Mouse (Mus musculus) v-Abl transformed pro-B cells (cell line): Measurements from ENCODE around the gene Pqlc3.

ENCODE experiments used
- in situ Hi-C, 2 experiments: fragments of 400-800 bp; cut with MboI; formaldehyde crosslinking; loops; one replicate each; pipeline ENCODE4 v1.15.1; 2025; ENCODE audit not compliant: unreplicated experiment in 2 of 2

Gene Pqlc3

DNA sequence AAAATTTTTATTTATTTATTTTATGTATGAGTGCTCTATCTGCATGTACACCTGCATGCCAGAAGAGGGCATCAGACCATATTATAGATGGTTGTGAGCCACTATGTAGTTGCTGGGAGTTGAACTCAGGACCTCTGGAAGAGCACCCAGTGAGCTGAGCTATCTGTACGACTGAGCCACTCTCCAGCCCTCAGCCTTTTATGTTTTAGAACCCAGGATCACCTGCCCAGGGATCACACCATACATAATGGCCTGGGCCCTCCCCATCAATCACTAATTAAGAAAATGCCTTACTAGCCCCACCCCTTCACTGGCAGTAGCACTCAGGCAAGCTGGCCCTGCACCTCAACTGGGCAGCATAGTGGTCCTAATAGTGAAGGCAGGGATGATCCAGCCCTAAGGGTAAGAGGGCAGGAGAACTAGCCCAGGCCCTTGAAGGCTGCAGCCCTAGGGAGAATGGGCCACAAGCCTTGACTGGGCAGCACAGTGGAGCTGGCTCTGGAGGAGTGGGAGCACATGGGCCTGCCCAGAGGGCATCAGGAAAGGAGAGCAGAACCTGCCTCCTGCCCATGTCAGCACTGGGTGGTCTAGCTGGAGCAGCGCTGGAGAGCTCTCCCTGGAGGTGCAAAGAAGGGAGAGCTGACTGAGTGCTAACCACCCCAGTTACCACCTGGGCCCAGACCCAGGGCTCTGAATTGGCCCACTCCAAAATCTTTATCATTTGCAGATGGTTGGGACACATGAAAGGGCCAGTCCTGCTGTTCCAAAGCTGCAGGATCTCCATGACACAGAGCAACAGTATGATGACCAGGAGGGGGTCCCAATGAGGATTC lies 12.1 kb upstream of the Pqlc3 start:
- in situ Hi-C loops = loop anchor here (5.0 to 25.0 kb wide), 4 partner anchors 200 to 1200 kb away; partner anchors contain the start of genes E2f6 (in 2 of the 2) and Trib2 (in 1 of the 2)

DNA sequence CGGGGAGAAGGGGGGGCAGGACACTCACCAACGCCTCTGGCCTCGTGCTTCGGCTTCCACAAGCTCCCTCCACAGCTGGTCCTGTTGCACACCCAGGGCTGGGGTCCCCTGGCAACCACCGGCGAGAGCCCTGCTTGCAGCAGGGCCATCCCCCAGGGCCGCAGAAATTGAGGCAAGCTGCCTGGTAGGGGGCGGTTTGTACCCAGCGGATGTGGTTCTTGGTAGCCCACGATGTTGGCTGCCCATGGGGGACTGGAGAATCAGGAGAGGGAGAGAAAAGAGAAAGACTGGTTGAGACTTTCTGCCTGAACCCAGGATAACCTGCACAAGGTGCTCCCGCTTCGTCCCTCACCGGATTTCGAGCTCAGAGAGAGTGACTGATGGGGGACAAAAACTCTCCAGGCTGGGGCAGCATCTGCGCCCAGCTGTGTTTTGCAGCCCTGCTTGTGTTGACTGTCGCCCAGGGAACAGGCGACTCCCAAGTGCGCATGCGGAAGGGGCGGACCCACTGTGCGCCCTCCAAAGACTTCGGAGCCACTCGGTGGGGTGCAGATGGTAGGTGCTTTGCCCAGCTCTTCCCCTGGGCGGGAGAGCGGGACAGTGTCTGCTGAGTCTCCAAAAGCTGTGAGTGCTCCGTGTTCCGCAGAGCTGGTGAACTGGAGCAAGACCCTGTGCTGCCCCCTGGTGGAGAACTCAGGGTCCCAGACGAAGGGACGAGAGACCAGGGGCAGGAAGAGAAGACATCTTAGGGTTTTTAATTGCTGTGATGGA lies 11.1 kb upstream of the Pqlc3 start, which contains the start of gene 2410004P03Rik:
Gene 2410004P03Rik, minus strand, starts transcription at position 628 of the 771 bp plus-strand sequence.
- in situ Hi-C loops = loop anchor here (5.0 to 25.0 kb wide), 4 partner anchors 199 to 1199 kb away; partner anchors contain the start of genes E2f6 (in 2 of the 2) and Trib2 (in 1 of the 2)

DNA sequence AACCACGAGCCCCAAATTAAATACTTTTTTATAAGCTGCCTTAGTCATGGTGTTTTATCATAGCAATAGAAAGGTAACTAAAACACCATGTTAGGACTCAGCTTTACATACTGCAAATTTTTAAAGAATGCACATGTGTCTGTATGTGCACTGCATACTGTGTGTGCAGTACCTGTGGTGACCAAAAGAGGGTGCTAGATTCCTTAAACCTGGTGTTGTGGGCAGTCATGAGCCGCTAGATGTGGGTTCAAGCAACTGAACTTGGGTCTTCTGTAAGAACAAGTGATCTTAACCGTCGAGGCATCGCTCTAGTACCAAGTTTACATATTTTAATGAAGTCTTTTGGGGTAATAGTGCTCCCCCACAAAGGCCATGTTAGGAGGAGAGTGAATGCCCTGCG lies 9.3 kb upstream of the Pqlc3 start:
- in situ Hi-C loops = loop anchor here (25.0 kb wide), 3 partner anchors 297 to 1197 kb away; partner anchors contain the start of gene Trib2 (in 1 of the 2)

DNA sequence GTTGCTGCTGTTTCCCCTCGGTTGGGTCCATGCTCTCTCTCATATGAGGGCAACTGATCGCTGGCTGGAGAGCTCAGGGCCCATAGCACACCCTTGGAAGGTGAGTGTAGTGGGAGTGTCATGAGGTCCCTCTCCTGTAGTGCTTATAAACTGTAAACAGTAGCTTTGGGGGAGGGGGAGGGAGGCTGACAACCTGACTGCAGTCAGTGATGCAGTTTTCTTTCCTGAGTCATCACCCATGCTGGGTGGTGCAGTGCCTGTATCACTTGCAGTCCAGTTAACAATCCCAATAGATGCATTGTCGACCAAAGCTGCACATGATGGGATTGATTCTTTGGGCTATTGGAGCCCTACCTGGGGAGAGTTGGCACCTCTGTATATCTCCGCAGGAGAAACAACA lies 1.0 kb upstream of the Pqlc3 start:
- in situ Hi-C loops = loop anchor here (25.0 kb wide), 3 partner anchors 289 to 1189 kb away; partner anchors contain the start of gene Trib2 (in 1 of the 2)

DNA sequence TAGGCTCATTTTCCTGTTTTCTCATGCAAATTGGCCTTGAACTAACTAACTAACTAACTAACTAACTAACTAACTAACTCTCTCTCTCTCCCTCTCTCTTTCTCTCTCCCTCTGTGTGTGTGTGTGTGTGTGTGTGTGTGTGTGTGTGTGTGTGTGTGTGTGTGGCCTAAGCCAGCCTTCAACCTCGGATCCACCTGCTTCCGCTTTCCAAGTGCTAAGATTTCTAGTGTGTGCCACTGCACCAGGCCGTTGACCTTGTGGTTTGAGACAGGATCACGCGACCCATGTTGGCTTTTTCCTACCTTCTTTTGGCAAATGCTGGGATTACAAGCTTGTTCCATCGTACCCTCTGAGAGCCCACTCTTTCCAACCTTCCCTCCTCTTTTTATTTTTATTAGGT lies 420 bp upstream of the Pqlc3 start:
- in situ Hi-C loops = loop anchor here (25.0 kb wide), 3 partner anchors 288 to 1188 kb away; partner anchors contain the start of gene Trib2 (in 1 of the 2)

DNA sequence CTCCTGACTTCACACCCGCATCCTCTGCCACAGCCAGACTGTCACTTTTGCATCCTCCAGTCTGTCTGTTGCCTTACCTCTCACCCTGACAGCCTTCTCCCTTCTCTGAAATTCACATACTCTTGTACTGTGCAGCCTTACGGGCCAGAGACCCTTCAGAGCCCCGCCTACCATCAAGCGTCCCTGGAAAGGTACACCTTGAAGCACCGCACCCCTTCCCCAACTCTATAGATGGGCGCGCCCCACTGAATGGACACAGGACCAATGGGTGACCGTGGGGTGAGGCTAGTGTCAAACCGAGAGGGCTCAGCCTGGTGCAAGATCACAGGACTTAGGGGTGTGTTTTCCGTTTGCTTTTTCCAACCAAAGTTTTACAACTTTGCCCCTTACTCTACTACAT lies 1.1 kb downstream of the Pqlc3 start:
- in situ Hi-C loops = loop anchor here in 1 of 2 experiments (25.0 kb wide), 1 partner anchor 562 kb away; no protein-coding TSS in a partner anchor

DNA sequence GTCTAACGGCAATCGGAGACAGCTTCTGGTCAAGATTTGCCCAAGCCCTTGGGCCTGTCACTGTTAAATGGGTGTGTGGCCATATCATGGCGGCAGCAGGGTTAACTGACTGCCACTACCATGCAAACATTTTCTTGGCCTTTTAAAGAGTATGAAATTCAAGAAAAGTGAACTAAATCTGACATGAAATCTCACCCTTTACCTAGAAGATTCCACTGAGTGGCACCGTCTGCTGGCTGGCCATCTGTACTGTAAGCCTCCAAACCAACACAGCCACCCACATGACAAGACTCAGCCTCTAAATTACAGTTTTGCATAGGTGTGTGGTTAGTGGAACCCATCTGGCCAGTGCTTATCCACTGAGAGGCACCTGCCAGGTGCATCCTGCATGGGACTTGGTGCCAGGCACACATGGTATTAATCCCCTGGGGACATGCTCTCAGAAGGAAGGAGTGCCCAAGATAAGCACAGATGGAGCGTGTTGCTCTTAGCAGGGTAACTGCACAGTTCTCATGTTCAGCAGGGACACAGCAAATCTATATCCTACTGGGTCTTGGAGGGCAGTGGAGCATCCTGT lies 3.2 kb downstream of the Pqlc3 start:
- in situ Hi-C loops = loop anchor here in 1 of 2 experiments (25.0 kb wide), 1 partner anchor 560 kb away; no protein-coding TSS in a partner anchor

DNA sequence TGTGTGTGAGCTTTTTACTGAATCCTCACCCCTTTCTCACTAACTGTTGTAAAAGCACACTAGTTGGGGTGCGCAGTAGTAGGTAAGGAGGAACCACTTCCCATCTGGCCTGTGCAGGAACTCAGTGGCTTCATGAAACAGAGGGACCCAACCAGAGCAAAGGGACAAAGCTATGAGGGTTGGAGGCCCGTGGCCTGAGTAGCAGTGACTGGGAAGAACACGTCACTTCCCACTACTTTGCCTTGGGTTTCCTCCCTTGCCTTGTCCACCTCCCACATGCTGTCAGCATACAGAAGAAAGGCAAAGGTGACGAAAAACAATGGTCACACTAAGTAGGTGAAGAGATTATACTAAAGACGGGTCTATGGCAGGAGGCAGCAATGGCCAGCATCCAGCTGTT lies 3.9 kb downstream of the Pqlc3 start:
- in situ Hi-C loops = loop anchor here in 1 of 2 experiments (25.0 kb wide), 1 partner anchor 559 kb away; no protein-coding TSS in a partner anchor

DNA sequence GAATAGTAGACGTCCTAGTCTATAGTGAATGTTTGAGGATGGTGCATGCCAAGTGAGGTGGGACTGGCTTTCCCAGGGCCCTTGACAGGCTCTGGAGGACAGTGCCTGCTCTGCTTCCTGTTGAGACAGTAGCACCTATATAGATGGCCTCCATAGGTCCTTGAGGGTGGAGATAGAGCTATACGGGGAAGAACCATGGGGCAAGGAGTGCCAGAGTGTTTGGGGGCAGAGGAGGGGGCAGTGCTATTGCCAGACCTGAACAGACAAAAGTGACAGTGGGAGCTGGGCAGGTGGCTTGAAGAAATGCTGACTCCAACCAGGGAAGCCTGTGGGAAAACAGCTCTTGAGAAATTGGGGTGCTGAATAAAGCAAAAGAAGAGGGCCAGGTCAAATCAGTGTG lies 5.9 kb downstream of the Pqlc3 start:
- in situ Hi-C loops = loop anchor here in 1 of 2 experiments (25.0 kb wide), 1 partner anchor 557 kb away; no protein-coding TSS in a partner anchor

DNA sequence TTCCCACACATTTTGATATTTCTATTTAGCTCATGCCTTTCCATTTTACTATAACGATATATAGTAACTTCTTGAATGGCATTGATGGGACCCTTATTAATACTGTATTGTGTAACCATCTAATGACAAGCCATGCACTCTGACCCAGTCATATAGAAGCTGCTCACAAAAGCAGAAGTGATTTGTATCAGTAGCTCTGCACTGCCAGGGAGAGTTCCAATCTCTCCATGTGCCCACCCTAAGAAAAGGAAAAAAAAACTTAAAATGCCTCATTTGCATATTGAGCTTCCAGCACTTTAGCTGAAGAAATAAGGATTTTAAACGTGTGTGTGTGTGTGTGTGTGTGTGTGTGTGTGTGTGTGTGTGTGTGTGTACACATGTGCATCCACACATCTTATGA lies 7.9 kb downstream of the Pqlc3 start:
- in situ Hi-C loops = loop anchor here in 1 of 2 experiments (25.0 kb wide), 1 partner anchor 555 kb away; no protein-coding TSS in a partner anchor

DNA sequence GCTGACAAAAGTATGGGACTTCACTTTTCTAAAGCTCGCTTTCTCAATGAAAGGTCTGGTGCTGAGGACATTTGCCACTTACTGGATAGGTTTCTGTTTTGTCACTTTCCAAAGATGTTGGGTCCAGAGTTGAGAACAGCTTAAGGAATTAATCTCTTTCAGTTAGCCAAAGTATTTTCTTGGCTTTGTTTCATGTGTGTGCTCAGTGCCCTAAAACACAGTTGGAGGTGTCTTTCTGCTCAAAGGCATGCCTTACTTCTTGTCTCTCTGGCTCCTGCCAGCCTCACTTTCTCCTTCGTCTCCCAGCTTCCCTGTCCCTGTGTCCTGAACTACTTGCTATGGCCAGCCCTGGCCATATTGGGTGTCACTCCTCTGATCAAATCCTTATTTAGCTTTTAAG lies 8.8 kb downstream of the Pqlc3 start:
- in situ Hi-C loops = loop anchor here in 1 of 2 experiments (25.0 kb wide), 1 partner anchor 554 kb away; no protein-coding TSS in a partner anchor

DNA sequence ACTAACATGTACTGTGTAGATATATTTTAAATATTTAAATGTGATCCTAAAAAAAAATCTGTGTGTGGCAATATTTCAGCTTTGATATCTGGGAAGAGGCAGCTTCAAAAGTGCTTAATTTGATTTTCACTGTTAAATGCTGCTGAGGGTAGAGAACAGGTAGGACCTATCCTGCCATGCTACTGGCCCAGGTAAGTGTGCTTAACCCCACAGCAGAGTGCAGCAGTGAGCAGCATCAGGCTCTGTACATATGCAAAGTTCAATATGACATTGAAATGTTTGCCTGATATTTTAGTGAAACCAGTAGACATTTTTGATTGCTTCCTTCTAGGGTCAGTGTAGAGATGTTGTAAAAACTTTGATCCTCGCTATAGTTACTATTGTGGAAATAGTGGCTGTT lies 14.4 kb downstream of the Pqlc3 start:
- in situ Hi-C loops = loop anchor here in 1 of 2 experiments (25.0 kb wide), 1 partner anchor 548 kb away; no protein-coding TSS in a partner anchor

DNA sequence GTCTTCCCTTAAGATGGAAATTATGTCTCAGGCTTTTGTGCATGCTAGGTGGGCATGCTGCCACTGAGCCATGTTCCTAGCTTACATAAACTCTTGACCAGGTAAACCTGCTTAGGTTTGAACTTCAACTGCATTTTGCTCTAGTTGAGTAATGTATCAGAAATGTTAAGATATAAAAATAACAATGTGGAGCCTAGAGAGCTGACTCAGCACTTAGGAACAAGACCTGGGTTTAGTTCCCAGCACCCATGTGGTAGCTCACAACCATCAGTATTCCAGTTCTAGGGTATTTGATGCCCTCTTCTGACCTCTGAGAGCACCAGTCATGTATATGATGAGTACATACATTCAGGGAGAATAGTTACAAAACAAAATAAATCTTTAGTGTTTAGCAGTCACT lies 23.1 kb downstream of the Pqlc3 start:
- in situ Hi-C loops = loop anchor here in 1 of 2 experiments (25.0 kb wide), 1 partner anchor 540 kb away; no protein-coding TSS in a partner anchor

DNA sequence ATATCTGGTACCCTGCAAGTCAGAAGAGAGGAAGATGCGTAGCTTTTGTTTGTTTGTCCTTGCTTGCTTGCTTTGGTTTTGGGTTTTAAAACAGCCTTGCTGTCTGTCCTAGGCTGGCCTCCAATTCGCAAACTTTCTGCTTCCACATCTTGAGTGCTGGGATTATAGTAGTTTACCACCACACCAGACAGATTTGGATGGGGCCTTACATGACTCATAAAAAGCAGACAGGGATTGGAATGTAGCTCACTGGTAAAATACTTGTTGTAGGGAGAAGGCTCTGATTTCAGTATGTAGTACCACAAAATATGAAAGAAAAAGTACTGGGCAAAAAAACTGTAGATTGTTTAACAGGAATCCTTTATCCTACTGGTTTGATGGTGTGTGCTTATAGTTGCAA lies 33.4 kb downstream of the Pqlc3 start:
- in situ Hi-C loops = no loop called here

DNA sequence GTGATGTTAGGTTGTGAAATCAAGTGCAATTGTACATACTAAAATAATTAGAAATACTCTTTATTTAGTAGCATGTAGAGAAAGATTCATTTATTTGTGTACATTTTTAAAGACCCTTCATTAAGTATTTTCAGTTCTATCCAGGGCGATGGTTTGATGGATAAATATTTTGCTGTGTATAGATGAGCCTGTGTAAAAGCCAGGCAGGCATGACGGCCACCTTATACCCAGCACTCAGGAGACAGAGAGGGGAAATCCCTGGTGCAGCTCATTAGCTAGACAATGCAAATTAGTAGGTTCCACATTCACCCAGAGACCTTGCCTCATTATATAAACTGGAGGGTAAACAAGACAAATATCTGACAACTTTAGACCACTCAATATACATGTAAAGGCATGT lies 36.9 kb downstream of the Pqlc3 start:
- in situ Hi-C loops = no loop called here

DNA sequence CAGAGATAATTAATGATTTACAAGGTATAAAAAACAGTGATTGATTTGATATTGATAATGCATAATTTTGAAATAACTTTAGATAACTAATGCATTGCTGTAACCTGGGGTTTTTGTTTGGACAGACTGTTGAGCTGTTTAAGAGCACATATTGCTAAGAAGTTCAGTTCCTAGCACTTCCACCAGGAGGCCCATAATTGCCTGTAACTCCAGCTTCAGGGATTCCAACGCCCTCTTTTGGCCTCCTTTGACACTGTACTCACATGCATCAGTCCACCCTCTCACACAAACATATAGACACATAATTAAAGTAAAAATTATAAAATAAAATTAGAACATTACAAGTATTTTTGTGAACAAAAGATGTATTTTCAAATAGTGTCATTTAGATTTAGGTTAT lies 41.4 kb downstream of the Pqlc3 start:
- in situ Hi-C loops = no loop called here

DNA sequence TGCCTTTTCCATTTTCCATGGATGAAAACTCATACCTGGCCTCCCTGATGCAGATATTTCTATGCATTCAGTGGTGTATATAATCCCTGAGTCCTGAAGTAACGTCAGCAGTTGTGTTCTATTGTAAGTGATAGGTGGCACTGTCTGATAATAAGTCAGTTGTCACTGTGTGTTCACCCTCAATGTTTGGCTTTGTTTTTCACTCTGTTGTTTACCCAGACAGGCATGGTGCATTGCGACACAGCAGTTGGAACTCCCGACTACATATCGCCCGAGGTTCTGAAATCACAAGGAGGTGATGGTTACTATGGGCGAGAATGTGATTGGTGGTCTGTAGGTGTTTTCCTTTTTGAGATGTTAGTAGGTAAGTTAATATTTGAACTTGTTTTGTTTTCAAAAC lies 52.0 kb downstream of the Pqlc3 start:
- in situ Hi-C loops = loop anchor here (25.0 kb wide), 2 partner anchors 111 to 236 kb away; no protein-coding TSS in a partner anchor

DNA sequence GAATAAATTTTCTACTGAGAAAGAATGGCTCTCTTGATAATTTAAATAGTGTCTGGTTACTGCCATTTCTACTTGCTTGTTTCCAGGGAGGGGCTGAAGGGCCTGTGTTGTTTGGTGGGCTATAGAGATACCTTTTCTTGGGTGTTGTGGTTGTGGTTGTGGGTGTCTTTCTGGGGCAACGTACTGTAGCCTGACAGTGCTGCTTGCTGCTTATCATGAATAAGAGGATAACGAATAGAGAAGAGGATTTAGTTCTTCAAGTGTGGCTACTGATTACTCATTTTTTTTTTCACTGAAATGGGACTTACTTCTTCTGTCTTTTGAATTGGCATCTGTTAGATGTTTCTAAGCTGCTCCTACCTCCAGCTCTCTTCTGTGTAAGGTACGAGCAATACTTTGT lies 58.2 kb downstream of the Pqlc3 start:
- in situ Hi-C loops = loop anchor here (25.0 kb wide), 2 partner anchors 105 to 230 kb away; no protein-coding TSS in a partner anchor
